Mouse (Mus musculus): ENCODE results near the gene Clasrp. TPM values are rescaled to one million over a fixed set of nuclear protein-coding genes. Genes with fewer than 3 reads are reported as not detected.

Clasrp gene
- total RNA-seq (2022): 10 to 100 TPM in 3 of 4 experiments, 1 to 10 TPM in 1; 9.6 to 16.8 (median 12.1) TPM

- DNase-seq (ENCODE audit: low spot score): peak; percentile 97
Observed at GRCm38 (mm10) chr7:19603849-19604605, at the start of gene Clasrp. Clasrp (minus strand) TSS chr7:19604486.

DNA sequence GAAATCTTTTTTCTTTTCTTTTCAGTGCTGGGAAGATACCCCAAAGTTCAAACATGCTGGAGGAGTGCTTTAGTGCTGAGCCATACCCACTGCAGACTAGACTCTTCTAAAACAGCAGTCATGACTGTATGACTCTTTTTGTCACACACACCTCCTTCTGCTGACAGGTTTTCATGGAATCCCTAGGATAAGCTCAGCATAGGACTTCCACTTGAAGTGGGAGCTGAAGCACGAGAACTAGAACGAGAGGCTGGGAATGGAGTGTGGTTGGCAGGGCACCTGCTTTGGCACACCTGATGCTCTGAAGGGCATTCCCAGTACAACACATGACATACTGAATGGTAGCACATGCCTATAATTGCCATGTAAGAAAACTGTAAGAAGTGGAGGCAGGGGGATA is 48.3 kb upstream of the Clasrp start:
- peak; percentile 73 for DNase-seq (ENCODE audit: low spot score)

DNA sequence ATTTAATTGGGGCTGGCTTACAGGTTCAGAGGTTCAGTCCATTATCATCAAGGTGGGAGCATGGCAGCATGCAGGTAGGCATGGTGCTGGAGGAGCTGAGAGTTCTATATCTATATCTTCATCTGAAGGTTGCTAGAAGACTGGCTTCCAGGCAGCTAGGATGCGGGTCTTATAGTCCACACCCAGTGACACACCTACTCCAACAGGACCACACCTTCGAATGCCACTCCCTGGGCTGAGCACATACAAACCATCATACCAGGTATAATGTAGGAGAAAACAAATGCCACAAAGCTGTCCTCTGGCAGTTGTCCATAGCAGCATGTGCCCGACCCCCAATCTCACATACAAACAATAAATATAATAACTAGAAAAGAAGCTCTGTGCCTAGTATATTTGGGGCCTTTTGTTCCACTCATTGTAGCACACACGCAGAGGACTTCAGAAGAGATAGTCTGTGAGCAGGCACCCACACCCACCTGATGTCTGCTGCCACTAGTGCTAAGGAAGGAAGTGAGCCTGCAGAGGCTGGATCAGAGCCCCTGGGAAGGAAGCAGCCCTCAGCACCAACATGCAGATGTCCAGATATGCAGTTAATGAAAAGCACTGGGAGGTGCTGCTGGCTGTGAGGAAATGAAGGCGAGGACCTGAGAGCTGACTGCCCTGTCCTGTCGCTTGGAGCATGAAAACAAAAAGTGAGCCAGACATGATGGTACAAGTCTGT is 46.9 kb upstream of the Clasrp start:
- DNase-seq (ENCODE audit: low spot score): no peak

DNA sequence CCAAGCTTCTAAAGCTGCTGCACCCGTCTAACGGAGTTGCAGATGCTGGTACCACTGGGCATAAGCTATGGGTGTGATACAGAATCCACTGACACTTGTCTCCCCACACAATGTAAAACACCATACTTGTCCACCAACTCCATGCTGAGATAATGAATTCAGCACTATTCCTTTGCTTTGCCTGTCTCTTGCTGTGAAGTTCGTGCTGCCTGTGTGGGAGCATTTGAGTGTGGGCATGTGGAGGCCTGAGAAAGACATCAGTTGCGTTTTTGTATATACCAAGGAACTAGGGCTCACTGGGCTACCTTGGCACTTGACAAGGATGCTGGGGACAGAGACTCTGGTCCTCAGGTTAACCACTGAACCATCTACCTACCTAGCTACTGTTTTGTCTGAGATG is 36.9 kb upstream of the Clasrp start:
- no peak for DNase-seq (ENCODE audit: low spot score)

DNA sequence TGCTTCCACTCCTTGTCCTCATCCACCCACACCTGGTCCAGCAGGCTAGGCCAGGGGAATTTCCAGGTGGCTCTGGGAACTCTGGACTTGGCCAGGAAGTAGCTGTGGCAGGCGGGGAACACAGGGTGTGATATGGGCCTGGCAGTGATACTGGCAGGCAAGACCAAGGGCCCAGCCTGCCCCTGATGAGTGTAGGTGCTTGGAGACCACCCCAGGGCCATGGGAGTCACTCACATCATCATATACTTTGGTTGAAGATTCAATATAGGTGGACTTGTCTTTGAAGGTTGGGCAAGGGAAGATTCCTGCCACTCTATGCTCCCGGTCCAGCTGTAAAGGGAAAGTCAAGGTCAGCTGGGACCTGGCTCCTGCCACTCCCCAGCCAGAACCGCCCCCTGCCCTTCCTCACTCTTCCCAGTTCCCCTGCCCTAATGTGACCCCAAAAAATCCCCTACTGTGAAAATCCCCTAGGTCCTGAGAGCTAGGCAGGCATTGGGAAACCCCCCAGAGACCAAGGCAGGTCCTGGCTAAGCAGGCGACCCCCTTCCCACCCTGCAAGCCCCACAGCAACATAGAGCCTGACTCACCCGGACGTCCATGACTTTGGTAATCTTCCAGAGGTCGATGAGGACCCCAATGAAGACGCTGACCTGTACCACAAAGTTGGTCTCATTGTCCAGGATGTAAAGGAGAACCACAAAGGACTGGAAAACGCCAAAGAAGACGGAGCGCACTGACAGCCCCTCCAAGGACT is 31.0 kb upstream of the Clasrp start:
- no peak for DNase-seq (ENCODE audit: low spot score)

- no peak for DNase-seq (ENCODE audit: low spot score)
Observed at GRCm38 (mm10) chr7:19634591-19634990, 30.3 kb upstream of the Clasrp start.

- no peak for DNase-seq (ENCODE audit: low spot score)
Observed at GRCm38 (mm10) chr7:19633855-19634254, 29.6 kb upstream of the Clasrp start.

- no peak for DNase-seq (ENCODE audit: low spot score)
Observed at GRCm38 (mm10) chr7:19633197-19633596, 28.9 kb upstream of the Clasrp start.

GRCm38 (mm10) chr7:19632720-19633119 is 28.4 kb upstream of the Clasrp start:
- no peak for DNase-seq (ENCODE audit: low spot score)

DNA sequence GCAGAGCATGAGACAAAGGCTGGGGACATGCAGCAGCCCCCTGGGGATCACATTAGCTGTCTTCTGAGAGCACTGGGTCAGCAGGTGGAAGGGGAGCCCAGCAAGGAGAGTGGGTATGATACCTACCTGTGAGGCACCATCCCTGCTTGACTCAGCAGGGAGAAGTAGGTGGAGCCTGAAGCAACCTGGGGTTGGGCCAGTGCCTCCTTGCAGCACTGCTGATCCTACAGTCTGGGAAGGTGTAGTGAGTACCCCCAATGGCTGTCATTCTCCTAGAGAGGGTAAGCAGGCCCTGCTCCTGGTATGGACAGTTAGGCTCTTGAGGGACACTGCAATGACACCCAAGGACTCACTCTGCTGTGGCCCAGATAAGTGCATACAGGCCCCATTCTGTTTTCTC is 28.0 kb upstream of the Clasrp start:
- no peak for DNase-seq (ENCODE audit: low spot score)

GRCm38 (mm10) chr7:19629361-19629734 is 25.1 kb upstream of the Clasrp start, which contains the start of gene Relb:
Relb (minus strand) TSS chr7:19629438.
- peak; percentile 89 for DNase-seq (ENCODE audit: low spot score)

DNA sequence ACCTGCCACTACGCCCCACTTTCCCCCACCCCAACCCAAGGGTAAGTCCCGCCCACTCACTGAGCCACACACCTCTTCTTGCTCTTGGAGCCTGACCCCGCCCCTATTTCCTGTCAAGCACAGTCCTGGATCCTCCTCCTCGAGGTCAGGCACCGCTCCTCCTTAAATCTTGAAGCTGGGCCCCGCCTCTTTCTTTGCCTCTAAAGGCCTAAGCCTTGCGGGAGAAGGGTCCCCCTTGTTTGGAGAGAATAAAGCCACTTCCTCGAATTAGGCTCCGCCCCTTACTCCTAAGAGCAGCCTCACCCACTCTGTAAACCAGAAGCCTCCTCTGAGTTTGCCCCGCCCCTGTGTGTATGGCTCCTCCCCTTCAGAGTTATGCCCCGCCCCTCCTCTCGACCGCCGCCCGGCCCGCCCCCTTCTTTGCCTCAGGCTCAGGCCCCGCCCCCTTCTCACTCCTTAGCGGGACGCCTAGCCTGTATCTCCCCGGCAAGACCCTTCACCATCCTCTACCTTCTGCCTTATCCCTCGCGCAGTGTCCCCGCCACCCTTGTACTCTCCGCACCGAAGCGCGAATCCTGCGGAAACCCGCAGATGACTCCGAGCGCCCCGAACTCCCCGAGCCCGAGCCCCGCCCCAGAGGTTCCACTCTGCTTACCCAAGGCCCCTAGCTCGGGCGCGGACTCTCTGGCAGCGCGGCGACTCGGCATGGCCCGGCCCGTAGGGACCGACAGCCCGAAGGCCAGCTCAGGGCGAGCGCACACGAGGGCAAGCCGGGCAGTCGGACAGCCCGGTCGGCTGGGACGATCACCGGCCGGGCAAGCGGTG is 24.5 kb upstream of the Clasrp start:
- DNase-seq (ENCODE audit: low spot score): peak; percentile 96

GRCm38 (mm10) chr7:19628192-19628535 is 23.9 kb upstream of the Clasrp start:
- DNase-seq (ENCODE audit: low spot score): no peak

GRCm38 (mm10) chr7:19627721-19628120 is 23.4 kb upstream of the Clasrp start:
- no peak for DNase-seq (ENCODE audit: low spot score)

- no peak for DNase-seq (ENCODE audit: low spot score)
Observed at GRCm38 (mm10) chr7:19623433-19623832, 19.1 kb upstream of the Clasrp start.

DNA sequence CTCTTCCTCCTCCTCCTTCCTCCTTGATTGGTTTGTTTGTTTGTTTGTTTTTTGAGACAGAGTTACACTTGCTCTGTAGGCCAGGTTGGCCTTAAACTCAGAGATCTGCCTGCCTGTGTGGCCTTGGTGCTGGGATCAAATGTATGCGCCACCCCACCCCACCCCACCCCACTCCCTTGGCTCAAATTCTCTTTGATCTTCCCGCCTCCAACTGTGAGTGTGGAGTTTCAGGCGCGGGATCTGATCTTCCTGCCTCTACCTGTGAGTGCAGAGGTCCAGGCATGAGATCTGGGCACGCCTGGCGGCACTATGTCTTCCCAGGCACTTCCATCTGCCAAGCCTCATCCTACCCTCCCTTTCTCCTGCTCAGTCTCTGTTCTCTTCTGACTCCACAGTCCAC is 18.0 kb upstream of the Clasrp start:
- no peak for DNase-seq (ENCODE audit: low spot score)

DNA sequence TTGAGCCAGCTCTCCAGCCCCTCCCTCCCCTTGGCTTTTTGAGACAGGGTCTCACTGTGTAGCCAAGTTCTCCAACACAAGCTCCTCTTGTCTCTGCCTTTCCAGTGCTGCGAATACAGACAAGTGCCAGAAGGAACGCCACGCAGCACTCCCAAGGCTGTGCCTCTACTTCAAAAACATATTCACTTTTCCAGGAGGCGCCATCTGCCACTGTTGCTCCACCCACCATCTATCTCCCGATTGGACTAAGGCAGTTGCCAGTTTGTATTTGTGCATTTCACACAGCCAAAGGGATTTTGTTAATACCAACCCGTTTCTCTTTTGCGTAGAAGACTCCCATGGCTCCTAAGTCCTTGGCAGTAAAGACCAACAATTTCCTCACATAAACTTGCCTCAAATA is 16.5 kb upstream of the Clasrp start:
- no peak for DNase-seq (ENCODE audit: low spot score)

DNA sequence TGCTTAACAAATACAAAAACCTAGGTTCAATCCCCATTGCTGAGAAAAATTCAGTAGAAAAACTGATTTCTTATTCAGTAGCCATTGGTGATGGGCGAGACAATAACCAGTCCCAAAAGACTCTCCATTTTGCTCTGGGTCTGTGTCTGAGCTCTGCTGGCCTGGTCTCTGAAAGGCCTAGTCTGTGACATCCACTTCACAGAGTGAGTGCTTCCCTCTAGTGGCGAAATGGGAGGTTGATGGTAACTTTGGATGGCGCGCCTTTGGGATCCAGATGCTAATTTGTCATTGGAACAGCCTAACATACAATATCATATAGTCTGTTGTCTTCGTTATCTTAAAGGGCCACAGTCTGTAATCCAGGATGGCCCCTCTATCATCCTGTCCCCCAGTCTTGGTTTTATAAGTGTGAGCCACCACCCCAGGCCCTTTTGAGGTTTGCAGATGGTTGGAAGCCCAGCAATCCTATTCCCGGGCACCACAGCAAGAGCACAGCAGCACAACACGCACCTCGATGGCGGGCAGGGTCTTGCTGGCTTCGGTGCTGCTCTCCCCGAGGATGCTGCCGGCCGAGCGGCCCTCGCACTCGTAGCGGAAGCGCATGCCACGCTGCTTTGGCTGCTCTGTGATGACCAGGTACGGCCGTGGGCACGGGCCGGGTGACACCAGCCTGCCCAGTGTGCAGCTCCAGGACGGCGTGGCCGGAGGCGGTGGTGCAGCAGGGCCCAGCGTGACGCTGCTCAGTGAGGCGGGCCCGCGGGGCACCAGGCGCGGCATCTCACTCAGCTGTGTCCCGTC is 14.9 kb upstream of the Clasrp start:
- peak; percentile 70 for DNase-seq (ENCODE audit: low spot score)

- DNase-seq (ENCODE audit: low spot score): no peak
Observed at GRCm38 (mm10) chr7:19615036-19615577, 10.8 kb upstream of the Clasrp start.

DNA sequence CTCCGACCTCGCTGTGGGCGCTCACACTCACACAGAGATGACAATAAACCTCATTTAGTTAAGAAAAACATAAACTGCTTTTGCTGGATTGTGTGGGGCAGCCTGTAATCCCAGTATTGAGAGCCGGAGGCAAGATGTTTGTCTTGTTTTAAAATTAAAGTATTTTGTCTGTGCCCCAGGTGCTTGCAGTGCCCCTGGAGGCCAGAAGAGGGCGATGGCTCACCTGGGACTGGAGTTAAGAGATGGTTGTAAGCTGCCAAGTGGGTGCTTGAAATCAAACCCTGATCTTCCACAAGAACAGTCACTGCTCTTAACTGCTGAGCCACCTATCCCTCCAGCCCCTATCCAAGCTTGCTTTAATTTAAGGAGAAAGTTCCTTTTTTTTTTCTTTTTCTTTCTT is 6.7 kb upstream of the Clasrp start:
- DNase-seq (ENCODE audit: low spot score): no peak
